Mouse (Mus musculus) bone marrow, adult 2 months (tissue): ENCODE measurements around the gene Polr2i.

Experiments used
- CTCF ChIP-seq: fragments of 200-500 bp; IDR thresholded peaks from 2 replicates; pipeline ENCODE4 v1.5.1; 2011; ENCODE audit warnings: low read length, control low read depth; ENCODE audit not compliant: control insufficient read depth, insufficient read depth
- POLR2A ChIP-seq: fragments of 200-500 bp; IDR thresholded peaks from 2 replicates; pipeline ENCODE4 v1.6.1; 2011; ENCODE audit warnings: low read depth, mild to moderate bottlenecking, control low read depth, low read length, borderline replicate concordance; ENCODE audit not compliant: control insufficient read depth

DNA sequence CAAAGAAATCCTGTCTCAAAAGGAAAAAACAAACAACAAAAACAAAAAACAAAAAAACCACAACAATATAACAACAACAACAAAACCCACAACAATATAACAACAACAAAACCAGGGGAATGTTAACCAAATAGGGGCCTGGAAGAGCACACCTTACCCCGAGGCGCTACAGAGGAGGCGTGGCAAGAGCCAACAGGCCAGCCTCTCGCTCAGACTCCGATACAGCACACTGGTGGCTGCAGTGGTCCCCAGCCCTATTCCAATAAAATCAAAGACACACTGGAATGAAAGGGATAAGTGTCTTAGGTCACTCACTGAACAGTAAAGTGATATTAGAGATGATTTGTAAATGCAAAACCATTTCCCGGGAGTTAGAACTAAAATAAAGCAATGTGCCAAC, 47.8 kb downstream of the Polr2i start:
- TF ChIP-seq CTCF, result no peak
- TF ChIP-seq POLR2A, result no peak
